23 mouse cellular contexts compared by ENCODE assay signal in genomic region chr6:77837543-77837942, GRCm38 (mm10).
DNase-seq lines count a peak whose midpoint lies in the region; ATAC-seq lines count a peak whose summit lies in the region.
"Had no signal": no experiment of that assay in that cellular context is flagged by ENCODE, and none has a peak within 500 bp of the region (broad histone marks: within the 10 kb centered on the region; RNA-seq: fewer than 3 reads in every experiment).

No protein-coding gene starts in this region.

- no peak for DNase-seq in hindbrain, embryonic 14.5 days (ENCODE audit: low spot score)
- no peak for DNase-seq in neural tube, embryonic 10.5 days (ENCODE audit: extremely low spot score, low spot score)
- DNase-seq: adrenal gland, adult 8-10 months; adrenal gland, postnatal 25 days; cerebellum, adult 11-12 months; cerebellum, adult 8-10 months; cerebellum, postnatal 10 days; cerebellum, postnatal 36 days; embryo, embryonic 11 days; gastrocnemius, adult 2 months; gastrocnemius, postnatal 14 days; heart, adult 11 months had no signal

- peak; percentile 36; the same call in 1 of the 2 replicates for ATAC-seq in forebrain, embryonic 12.5 days (ENCODE audit: low FRiP score)
- ATAC-seq in forebrain, embryonic 16.5 days, result no peak
- peak; percentile 43; the same call in 1 of the 2 replicates for ATAC-seq in hindbrain, embryonic 16.5 days
- no peak for ATAC-seq in hindbrain, embryonic 14.5 days (ENCODE audit: low FRiP score)
- 0 out of 2 replicates have a peak, but pooled peaks have one; percentile 20 for ATAC-seq in neural tube, embryonic 13.5 days (ENCODE audit: low read depth)
- ATAC-seq: activated CD4-positive, CD25-positive, alpha-beta regulatory T cell, adult 4 months; intestine, embryonic 15.5 days had no signal

- H3K9me3 ChIP-seq in forebrain, embryonic 12.5 days, result no peaks in the 10 kb centered on the region
- H3K9me3 ChIP-seq in forebrain, embryonic 16.5 days (ENCODE audit: control insufficient read depth, low read length), result no peaks in the 10 kb centered on the region
- no peaks in the 10 kb centered on the region for H3K9me3 ChIP-seq in hindbrain, embryonic 16.5 days (ENCODE audit: control insufficient read depth, low read length)
- no peaks in the 10 kb centered on the region for H3K9me3 ChIP-seq in hindbrain, embryonic 14.5 days (ENCODE audit: control insufficient read depth, low read length)
- no peaks in the 10 kb centered on the region for H3K9me3 ChIP-seq in neural tube, embryonic 13.5 days
- H3K9me3 ChIP-seq: embryonic facial prominence, embryonic 10.5 days; embryonic facial prominence, embryonic 13.5 days; forebrain, embryonic 10.5 days; hindbrain, embryonic 15.5 days; intestine, embryonic 15.5 days had no signal

- H3K9ac ChIP-seq in forebrain, embryonic 12.5 days, result no peak overlapping the region
- no peak overlapping the region for H3K9ac ChIP-seq in forebrain, embryonic 16.5 days (replicated peaks; ENCODE audit: low read depth, low read length)
- H3K9ac ChIP-seq in hindbrain, embryonic 16.5 days (ENCODE audit: low read depth, low read length), result no peak overlapping the region
- no peak overlapping the region for H3K9ac ChIP-seq in hindbrain, embryonic 14.5 days
- H3K9ac ChIP-seq in neural tube, embryonic 13.5 days, result no peak overlapping the region
- H3K9ac ChIP-seq: embryonic facial prominence, embryonic 13.5 days; hindbrain, embryonic 15.5 days; intestine, embryonic 15.5 days had no signal

- no peaks in the 10 kb centered on the region for H3K27me3 ChIP-seq in forebrain, embryonic 12.5 days
- H3K27me3 ChIP-seq in forebrain, embryonic 16.5 days (replicated peaks; ENCODE audit: control insufficient read depth, insufficient read depth, low read length), result no peaks in the 10 kb centered on the region
- H3K27me3 ChIP-seq in hindbrain, embryonic 16.5 days (replicated peaks; ENCODE audit: control insufficient read depth, insufficient read depth, low read length), result no peaks in the 10 kb centered on the region
- no peaks in the 10 kb centered on the region for H3K27me3 ChIP-seq in hindbrain, embryonic 14.5 days (ENCODE audit: control insufficient read depth, insufficient read depth, low read length)
- no peaks in the 10 kb centered on the region for H3K27me3 ChIP-seq in neural tube, embryonic 13.5 days
- H3K27me3 ChIP-seq: embryonic facial prominence, embryonic 13.5 days; hindbrain, embryonic 15.5 days; intestine, embryonic 15.5 days had no signal

- H3K27ac ChIP-seq in forebrain, embryonic 12.5 days, result no peak overlapping the region
- no peak overlapping the region for H3K27ac ChIP-seq in forebrain, embryonic 16.5 days (ENCODE audit: low read length)
- no peak overlapping the region for H3K27ac ChIP-seq in hindbrain, embryonic 16.5 days (ENCODE audit: low read depth, low read length)
- H3K27ac ChIP-seq in hindbrain, embryonic 14.5 days, result no peak overlapping the region
- H3K27ac ChIP-seq in neural tube, embryonic 13.5 days (replicated peaks), result no peak overlapping the region
- H3K27ac ChIP-seq: embryonic facial prominence, embryonic 10.5 days; embryonic facial prominence, embryonic 13.5 days; forebrain, embryonic 10.5 days; gastrocnemius, adult 2 months; hindbrain, embryonic 15.5 days; intestine, embryonic 15.5 days had no signal

- no peak overlapping the region for H3K4me2 ChIP-seq in forebrain, embryonic 12.5 days
- no peak overlapping the region for H3K4me2 ChIP-seq in forebrain, embryonic 16.5 days (ENCODE audit: low read length)
- no peak overlapping the region for H3K4me2 ChIP-seq in hindbrain, embryonic 16.5 days (ENCODE audit: low read length)
- H3K4me2 ChIP-seq in hindbrain, embryonic 14.5 days (replicated peaks), result no peak overlapping the region
- no peak overlapping the region for H3K4me2 ChIP-seq in neural tube, embryonic 13.5 days
- H3K4me2 ChIP-seq: embryonic facial prominence, embryonic 13.5 days; heart, embryonic 11.5 days; hindbrain, embryonic 15.5 days; intestine, embryonic 15.5 days had no signal

- H3K4me3 ChIP-seq in forebrain, embryonic 12.5 days (replicated peaks), result no peak overlapping the region
- H3K4me3 ChIP-seq in forebrain, embryonic 16.5 days (replicated peaks; ENCODE audit: low read length), result no peak overlapping the region
- H3K4me3 ChIP-seq in hindbrain, embryonic 16.5 days (ENCODE audit: low read length), result no peak overlapping the region
- H3K4me3 ChIP-seq in hindbrain, embryonic 14.5 days (replicated peaks; ENCODE audit: low read length), result no peak overlapping the region
- H3K4me3 ChIP-seq in neural tube, embryonic 13.5 days, result no peak overlapping the region
- H3K4me3 ChIP-seq: embryonic facial prominence, embryonic 10.5 days; embryonic facial prominence, embryonic 13.5 days; forebrain, embryonic 10.5 days; gastrocnemius, adult 2 months; hindbrain, embryonic 15.5 days; intestine, embryonic 15.5 days had no signal

- WGBS in forebrain, embryonic 12.5 days, result 90% methylated on average over 3 of the region's 3 CpGs
- 89% methylated on average over 3 of the region's 3 CpGs for WGBS in forebrain, embryonic 16.5 days
- 96% methylated on average over 3 of the region's 3 CpGs for WGBS in hindbrain, embryonic 16.5 days
- 95% methylated on average over 3 of the region's 3 CpGs for WGBS in hindbrain, embryonic 14.5 days
- WGBS in neural tube, embryonic 13.5 days, result 98% methylated on average over 3 of the region's 3 CpGs

- peaks cover 4% of the 10 kb centered on the region; the same call in 1 of the 2 replicates for H3K4me1 ChIP-seq in forebrain, embryonic 12.5 days
- no peaks in the 10 kb centered on the region for H3K4me1 ChIP-seq in forebrain, embryonic 16.5 days (replicated peaks; ENCODE audit: control insufficient read depth, insufficient read depth, low read length)
- H3K4me1 ChIP-seq in hindbrain, embryonic 16.5 days (ENCODE audit: control insufficient read depth, insufficient read depth, low read depth, low read length), result no peaks in the 10 kb centered on the region; the same call in 1 of the 2 replicates
- H3K4me1 ChIP-seq in hindbrain, embryonic 14.5 days (replicated peaks; ENCODE audit: control insufficient read depth, insufficient read depth, low read length), result peaks cover 1% of the 10 kb centered on the region; the same call in 1 of the 2 replicates
- peaks cover 19% of the 10 kb centered on the region for H3K4me1 ChIP-seq in neural tube, embryonic 13.5 days (replicated peaks)
- H3K4me1 ChIP-seq: embryonic facial prominence, embryonic 10.5 days; forebrain, embryonic 10.5 days; hindbrain, embryonic 15.5 days; intestine, embryonic 15.5 days had no signal

- no peaks in the 10 kb centered on the region for H3K36me3 ChIP-seq in forebrain, embryonic 12.5 days (replicated peaks)
- H3K36me3 ChIP-seq in forebrain, embryonic 16.5 days (ENCODE audit: control insufficient read depth, insufficient read depth), result no peaks in the 10 kb centered on the region
- no peaks in the 10 kb centered on the region for H3K36me3 ChIP-seq in hindbrain, embryonic 16.5 days (ENCODE audit: control insufficient read depth, insufficient read depth, low read length)
- no peaks in the 10 kb centered on the region for H3K36me3 ChIP-seq in hindbrain, embryonic 14.5 days (replicated peaks; ENCODE audit: control insufficient read depth, insufficient read depth)
- H3K36me3 ChIP-seq in neural tube, embryonic 13.5 days, result no peaks in the 10 kb centered on the region
- H3K36me3 ChIP-seq: embryonic facial prominence, embryonic 10.5 days; embryonic facial prominence, embryonic 13.5 days; forebrain, embryonic 10.5 days; hindbrain, embryonic 15.5 days; intestine, embryonic 15.5 days had no signal

Comparison
In these comparisons a context has a peak if more than half of its experiments do, and no peak if none do; other contexts are left out.
1. ATAC-seq: peak in forebrain, embryonic 12.5 days (single experiment), hindbrain, embryonic 16.5 days (single experiment) and neural tube, embryonic 13.5 days (single experiment); none in forebrain, embryonic 16.5 days (single experiment) and hindbrain, embryonic 14.5 days (single experiment).